Mouse (Mus musculus): ENCODE data around the gene Arsg.

- TF ChIP-seq CTCF (IDR thresholded peaks at IDR 0.05; ENCODE audit: extremely low read depth, insufficient read depth, insufficient read length, insufficient replicate concordance) (no peak), POLR2A (IDR thresholded peaks at IDR 0.05; ENCODE audit: low read depth, low read length) (no peak)
Observed at GRCm38 (mm10) chr11:109578536-109578935, 105.4 kb downstream of the Arsg start.

Measured in spleen, adult 2 months (tissue).